Mouse (Mus musculus) embryonic facial prominence, embryonic 11.5 days (tissue): Measurements from ENCODE around the gene Mecr. TPM values are rescaled to one million over a fixed set of nuclear protein-coding genes. Genes with fewer than 3 reads are reported as not detected.

Experiments
- ATAC-seq: fragments of 200-750 bp; cut with Nextera tagmentation; replicated peaks from 2 replicates; pipeline ENCODE4 v1.8.0; 2017; ENCODE audit warnings: low read depth; ENCODE audit not compliant: insufficient number of reproducible peaks, low FRiP score, low TSS enrichment
- DNase-seq: peaks from one replicate; pipeline ENCODE4 v3.0.0-alpha.2; 2015; ENCODE audit warnings: low spot score
- H3K27ac ChIP-seq: fragments of 300-500 bp; sonication (generic); replicated peaks from 2 replicates; pipeline ENCODE4 v1.5.1; 2014; ENCODE audit warnings: mild to moderate bottlenecking, low read depth, low read length, control low read depth
- H3K27me3 ChIP-seq: fragments of 300-500 bp; sonication (generic); 2 replicates; pipeline ENCODE4 v1.6.1; 2014; ENCODE audit warnings: mild to moderate bottlenecking, low read length, moderate library complexity, mixed read lengths; ENCODE audit not compliant: control insufficient read depth, insufficient read depth
- H3K36me3 ChIP-seq: fragments of 300-500 bp; sonication (generic); replicated peaks from 2 replicates; pipeline ENCODE4 v1.6.1; 2014; ENCODE audit warnings: low read depth, mild to moderate bottlenecking, low read length, moderate library complexity, mixed read lengths; ENCODE audit not compliant: control insufficient read depth, insufficient read depth
- H3K4me1 ChIP-seq: fragments of 300-500 bp; sonication (generic); 2 replicates; pipeline ENCODE4 v1.6.1; 2014; ENCODE audit warnings: low read length, mixed read lengths; ENCODE audit not compliant: control insufficient read depth, insufficient read depth
- H3K4me2 ChIP-seq: fragments of 300-500 bp; sonication (generic); 2 replicates; pipeline ENCODE4 v1.6.1; 2014; ENCODE audit warnings: low read depth, mild to moderate bottlenecking, control low read depth, low read length, moderate library complexity
- H3K4me3 ChIP-seq: fragments of 300-500 bp; sonication (generic); 2 replicates; pipeline ENCODE4 v1.5.1; 2014; ENCODE audit warnings: low read depth, low read length, control low read depth
- H3K9ac ChIP-seq: fragments of 300-500 bp; sonication (generic); replicated peaks from 2 replicates; pipeline ENCODE4 v1.6.1; 2014; ENCODE audit warnings: mild to moderate bottlenecking, control low read depth, low read length
- H3K9me3 ChIP-seq: fragments of 300-500 bp; sonication (generic); replicated peaks from 2 replicates; pipeline ENCODE4 v1.6.1; 2016; ENCODE audit warnings: mild to moderate bottlenecking, low read length, inconsistent platforms, mixed read lengths; ENCODE audit not compliant: control insufficient read depth
- WGBS: fragments of 180-500 bp; shearing (Covaris S2); extraction: QIAGEN DNeasy Blood & Tissue Kit; methylation state at CpG from one replicate; pipeline ENCODE4 v1.1.7; 2014; 5-methylcytosine and 5-hydroxymethylcytosine counted together
- polyA plus RNA-seq: library from polyadenylated mRNA; unstranded; fragments of >200 nt; fragmentation: Nextera tagmentation; extraction: Ambion mirVana; gene quantifications from 2 replicates; pipeline ENCODE4 v1.2.1, GENCODE M21; 2014

Gene Mecr
- polyA plus RNA-seq, 1 experiment from 2014 or later = 39.9 TPM

GRCm38 (mm10) chr4:131881306-131881705 lies 38.0 kb downstream of the Mecr start:
- no peaks in the 10 kb centered on the region for H3K27me3 ChIP-seq
- no peak overlapping the region for H3K9ac ChIP-seq
- no peak overlapping the region for H3K4me2 ChIP-seq
- no peaks in the 10 kb centered on the region for H3K4me1 ChIP-seq
- ATAC-seq = no peak
- no peak for DNase-seq
- no peaks in the 10 kb centered on the region; the same call in 1 of the 2 replicates for H3K36me3 ChIP-seq
- no peak overlapping the region for H3K27ac ChIP-seq
- 92% methylated on average over 7 of the region's 7 CpGs for WGBS
- H3K9me3 ChIP-seq = no peaks in the 10 kb centered on the region
- H3K4me3 ChIP-seq = no peak overlapping the region

DNA sequence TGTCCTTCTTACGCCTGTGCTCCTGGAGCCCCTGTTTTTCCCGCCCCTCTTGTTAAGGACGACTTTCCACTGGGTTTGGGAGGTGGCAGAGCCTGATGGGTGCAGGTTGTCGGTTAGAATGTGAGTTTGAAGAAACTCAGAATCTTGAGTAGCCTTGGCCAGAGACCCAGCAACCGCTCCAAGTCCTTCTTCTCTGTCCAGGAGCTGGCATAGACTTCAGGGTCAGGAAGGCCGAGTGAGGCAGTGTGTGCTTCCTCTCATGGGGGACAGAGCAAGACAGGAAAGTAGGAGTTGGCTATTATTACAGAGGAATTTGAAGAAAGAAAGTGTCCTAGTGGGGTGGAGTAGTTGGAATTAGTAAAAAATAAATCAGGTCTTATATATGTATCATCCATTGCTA lies 40.3 kb downstream of the Mecr start:
- Histone ChIP-seq H3K4me2 (no peak overlapping the region), H3K4me1 (no peaks in the 10 kb centered on the region), H3K27ac (no peak overlapping the region), H3K9me3 (no peaks in the 10 kb centered on the region), H3K4me3 (no peak overlapping the region), H3K27me3 (no peaks in the 10 kb centered on the region), H3K9ac (no peak overlapping the region), H3K36me3 (no peaks in the 10 kb centered on the region; the same call in 1 of the 2 replicates)
- DNase-seq = no peak
- 81% methylated on average over 6 of the region's 6 CpGs for WGBS
- no peak for ATAC-seq

- Histone ChIP-seq H3K9ac (no peak overlapping the region), H3K36me3 (no peaks in the 10 kb centered on the region; the same call in 1 of the 2 replicates), H3K4me2 (no peak overlapping the region), H3K27me3 (no peaks in the 10 kb centered on the region), H3K4me3 (no peak overlapping the region), H3K4me1 (no peaks in the 10 kb centered on the region), H3K9me3 (no peaks in the 10 kb centered on the region), H3K27ac (no peak overlapping the region)
- WGBS = 86% methylated on average over 6 of the region's 6 CpGs
- ATAC-seq (no peak), DNase-seq (no peak)
Measured at GRCm38 (mm10) chr4:131885376-131885775, 42.1 kb downstream of the Mecr start.

- Histone ChIP-seq H3K36me3 (peaks cover 6% of the 10 kb centered on the region), H3K9me3 (no peaks in the 10 kb centered on the region), H3K27ac (no peak overlapping the region), H3K4me3 (no peak overlapping the region), H3K4me2 (no peak overlapping the region), H3K9ac (no peak overlapping the region), H3K4me1 (no peaks in the 10 kb centered on the region), H3K27me3 (no peaks in the 10 kb centered on the region)
- ATAC-seq (no peak), DNase-seq (no peak)
- WGBS = 91% methylated on average over 1 of the region's 1 CpGs
Measured at GRCm38 (mm10) chr4:131888564-131888963, 45.3 kb downstream of the Mecr start.

DNA sequence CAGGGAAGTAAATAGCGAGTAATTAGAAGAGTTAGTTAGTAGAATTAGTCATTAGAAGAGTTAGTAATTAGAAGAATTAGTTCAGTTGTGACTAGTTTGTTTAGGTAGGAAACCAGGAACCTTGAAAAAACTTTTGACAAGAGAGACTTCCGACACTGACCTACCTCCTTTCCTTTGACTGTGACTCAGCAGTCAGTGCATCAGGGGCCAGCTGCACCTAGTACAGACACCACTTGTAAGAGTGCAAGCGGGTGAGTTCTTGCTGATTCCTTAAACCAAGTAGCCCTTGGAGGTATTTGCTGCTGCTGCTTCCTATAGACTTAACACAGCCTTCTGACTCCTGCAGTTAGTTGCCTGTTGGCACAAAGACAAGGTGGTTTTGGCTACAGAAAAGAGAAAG lies 47.4 kb downstream of the Mecr start:
- H3K9me3 ChIP-seq = no peaks in the 10 kb centered on the region
- no peaks in the 10 kb centered on the region for H3K27me3 ChIP-seq
- H3K4me2 ChIP-seq = no peak overlapping the region
- H3K27ac ChIP-seq = no peak overlapping the region
- no peak overlapping the region for H3K9ac ChIP-seq
- DNase-seq = no peak
- H3K4me1 ChIP-seq = no peaks in the 10 kb centered on the region
- ATAC-seq = no peak
- peaks cover 15% of the 10 kb centered on the region for H3K36me3 ChIP-seq
- no peak overlapping the region for H3K4me3 ChIP-seq
- WGBS = 87% methylated on average over 3 of the region's 3 CpGs

DNA sequence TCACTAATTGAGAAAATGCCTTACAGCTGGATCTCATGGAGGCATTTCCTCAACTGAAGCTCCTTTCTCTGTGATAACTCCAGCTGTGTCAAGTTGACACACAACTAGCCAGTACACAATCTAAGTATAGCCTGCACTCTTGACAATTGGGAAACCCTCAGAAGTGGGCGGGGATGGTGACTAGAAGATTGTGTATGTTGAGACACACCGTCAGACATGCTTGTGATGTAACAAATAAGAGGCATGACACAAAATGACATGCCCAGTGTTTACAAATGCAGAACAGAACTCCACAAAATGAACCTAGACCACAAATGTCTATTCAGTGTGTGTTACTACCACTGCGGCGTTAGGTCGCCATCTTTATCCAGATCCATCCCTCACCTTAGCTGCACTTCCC lies 53.8 kb downstream of the Mecr start:
- H3K4me2 ChIP-seq = no peak overlapping the region
- DNase-seq = no peak
- H3K4me3 ChIP-seq = no peak overlapping the region
- H3K27ac ChIP-seq = no peak overlapping the region
- H3K9ac ChIP-seq = no peak overlapping the region
- ATAC-seq = no peak
- peaks cover 42% of the 10 kb centered on the region for H3K36me3 ChIP-seq
- 93% methylated on average over 5 of the region's 5 CpGs for WGBS
- H3K9me3 ChIP-seq = no peaks in the 10 kb centered on the region
- no peaks in the 10 kb centered on the region for H3K27me3 ChIP-seq
- no peaks in the 10 kb centered on the region for H3K4me1 ChIP-seq

DNA sequence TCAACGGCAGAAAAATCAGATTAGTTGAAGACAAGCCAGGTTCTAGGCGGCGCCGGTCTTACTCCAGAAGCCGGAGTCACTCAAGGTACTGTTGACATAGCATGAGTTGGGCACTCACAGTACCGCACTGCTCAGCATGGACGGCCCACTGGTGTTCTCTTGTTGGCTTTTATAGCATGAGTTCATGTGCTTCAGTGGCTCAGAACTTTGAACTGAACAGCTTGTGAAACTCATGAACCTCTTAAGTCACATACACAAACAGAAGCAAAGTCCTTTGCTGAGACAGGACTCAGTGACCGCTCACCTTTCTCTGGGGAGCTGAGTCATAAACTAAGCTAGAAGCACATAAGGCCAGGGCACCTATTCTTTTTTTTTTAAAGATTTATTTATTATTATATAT lies 54.5 kb downstream of the Mecr start:
- no peak overlapping the region for H3K4me3 ChIP-seq
- no peak overlapping the region for H3K27ac ChIP-seq
- no peak overlapping the region for H3K9ac ChIP-seq
- no peak for DNase-seq
- no peak overlapping the region for H3K4me2 ChIP-seq
- H3K36me3 ChIP-seq = peaks cover 43% of the 10 kb centered on the region
- H3K4me1 ChIP-seq = no peaks in the 10 kb centered on the region
- whole genome bisulfite sequencing = 94% methylated on average over 8 of the region's 8 CpGs
- no peak for ATAC-seq
- no peaks in the 10 kb centered on the region for H3K27me3 ChIP-seq
- no peaks in the 10 kb centered on the region for H3K9me3 ChIP-seq

DNA sequence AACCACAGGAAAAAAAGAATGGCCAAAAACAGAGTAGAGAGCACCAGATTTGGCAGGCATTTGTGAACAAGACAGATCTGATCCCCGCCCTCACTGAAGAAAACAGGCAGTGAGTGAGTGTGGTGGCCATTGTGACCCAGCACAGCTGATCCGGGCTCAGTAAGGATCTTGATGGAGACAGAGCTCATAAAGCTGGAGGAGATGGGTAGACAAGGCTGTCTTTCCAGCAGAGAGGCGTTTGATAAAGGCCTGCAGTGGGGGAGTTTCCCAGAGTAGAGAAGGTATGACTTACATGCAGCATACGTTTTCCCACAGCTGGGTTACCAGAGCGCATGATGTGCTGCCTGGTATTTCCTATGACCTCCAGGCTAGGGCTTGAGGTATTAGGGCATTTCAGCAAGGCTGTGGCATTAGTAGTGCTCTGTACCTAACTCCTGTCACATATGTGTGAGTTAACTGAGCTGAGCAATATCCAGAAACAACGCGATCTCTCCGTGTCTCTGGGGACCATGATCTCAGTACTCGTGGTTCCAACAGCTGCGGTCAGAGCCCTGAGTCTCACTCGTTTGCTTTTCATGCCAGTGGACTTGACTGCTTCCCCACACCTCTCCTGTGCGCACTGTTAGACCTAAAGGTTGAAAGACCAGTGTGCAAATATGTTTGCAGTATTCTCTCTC lies 55.4 kb downstream of the Mecr start:
- H3K9me3 ChIP-seq = no peaks in the 10 kb centered on the region
- H3K9ac ChIP-seq = no peak overlapping the region
- peaks cover 39% of the 10 kb centered on the region for H3K36me3 ChIP-seq
- no peaks in the 10 kb centered on the region for H3K4me1 ChIP-seq
- H3K4me3 ChIP-seq = no peak overlapping the region
- H3K27ac ChIP-seq = no peak overlapping the region
- WGBS = 88% methylated on average over 12 of the region's 12 CpGs
- H3K4me2 ChIP-seq = no peak overlapping the region
- no peak for ATAC-seq
- no peak for DNase-seq
- H3K27me3 ChIP-seq = no peaks in the 10 kb centered on the region
